10 mouse cellular contexts compared by ENCODE assay signal in the genomic region with DNA sequence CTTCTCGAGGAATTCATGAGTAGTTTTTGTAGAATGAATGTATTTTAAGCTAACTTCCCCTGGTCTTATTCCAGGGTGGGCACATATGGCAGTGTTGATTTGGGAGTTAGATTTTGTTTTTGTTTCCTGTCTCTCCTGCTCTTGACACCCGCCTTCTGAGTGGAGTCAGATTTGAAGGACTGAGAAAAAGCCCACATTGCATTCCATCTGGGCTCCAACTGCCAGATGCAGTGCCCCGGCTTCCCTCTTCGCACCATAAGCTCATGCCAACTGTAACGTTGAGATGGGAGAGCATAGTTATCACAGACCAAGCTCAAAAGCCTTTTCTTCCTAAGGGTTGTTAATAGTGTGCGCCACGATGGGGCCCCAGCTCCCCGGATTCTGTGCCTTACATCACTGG. TPM values are rescaled to one million over a fixed set of nuclear protein-coding genes. Genes with fewer than 3 reads are reported as not detected.
A peak's percentile ranks its signal among the peaks of the same experiment; 100 is the strongest.
DNase-seq lines count a peak whose midpoint lies in the region; ATAC-seq lines count a peak whose summit lies in the region.
"Had no signal": no experiment of that assay in that cellular context is flagged by ENCODE, and none has a peak within 500 bp of the region (broad histone marks: within the 10 kb centered on the region; RNA-seq: fewer than 3 reads in every experiment).

No protein-coding gene starts in this region.

- no peak overlapping the region for H3K27ac ChIP-seq in hindbrain, embryonic 11.5 days (ENCODE audit: low read depth, low read length)

- no peaks in the 10 kb centered on the region for H3K4me1 ChIP-seq in hindbrain, embryonic 11.5 days (replicated peaks; ENCODE audit: control insufficient read depth, insufficient read depth, low read length)

- H3K9ac ChIP-seq in hindbrain, embryonic 11.5 days (ENCODE audit: low read depth, low read length) = no peak overlapping the region
- H3K9ac ChIP-seq: lung, embryonic 14.5 days had no signal

- no peak overlapping the region for H3K4me3 ChIP-seq in hindbrain, embryonic 11.5 days (ENCODE audit: low read depth, low read length)

- no peaks in the 10 kb centered on the region for H3K36me3 ChIP-seq in hindbrain, embryonic 11.5 days (ENCODE audit: control insufficient read depth, insufficient read depth, low read length)

- H3K9me3 ChIP-seq in hindbrain, embryonic 11.5 days (ENCODE audit: control insufficient read depth, low read length) = no peaks in the 10 kb centered on the region

- no peaks in the 10 kb centered on the region for H3K27me3 ChIP-seq in hindbrain, embryonic 11.5 days (ENCODE audit: control insufficient read depth, insufficient read depth, low read length)

- intact Hi-C loops in left cerebral cortex, postnatal 4 days (cut with DNase I) = loop anchor here (5.0 to 10.0 kb wide), 4 partner anchors 72 to 620 kb away; no protein-coding TSS in a partner anchor

- WGBS in hindbrain, embryonic 11.5 days = 60% methylated on average over 8 of the region's 8 CpGs

- peak; percentile 87 for ATAC-seq in frontal cortex, adult (ENCODE audit: low TSS enrichment)
- no peak for ATAC-seq in hindbrain, embryonic 11.5 days (ENCODE audit: low FRiP score)
- no peak for ATAC-seq in erythroid progenitor cell, adult 5-6 weeks (replicated peaks; ENCODE audit: low FRiP score, poor library complexity, severe bottlenecking)

- H3K4me2 ChIP-seq in hindbrain, embryonic 11.5 days (replicated peaks; ENCODE audit: low read depth, low read length) = no peak overlapping the region
- H3K4me2 ChIP-seq: lung, embryonic 14.5 days had no signal

- peak; percentile 53 for DNase-seq in left cerebral cortex, adult 11 months (ENCODE audit: low spot score)
- DNase-seq in left cerebral cortex, postnatal 4 days = no peak
- peak; percentile 53 to 76 for DNase-seq in layer of hippocampus, postnatal 14 days (ENCODE audit: low spot score in 2 of 2)
- peak; percentile 79 to 90 for DNase-seq in right cerebral cortex, postnatal 10 days (ENCODE audit: low spot score in 2 of 2)
- no peak for DNase-seq in hindbrain, embryonic 11.5 days (ENCODE audit: low spot score)
- no peak for DNase-seq in adipocyte (ENCODE audit: low spot score)
- DNase-seq: thymus, adult 18-20 months had no signal

RNA-seq across cellular contexts. Expression of a gene that starts 5.9 kb away (rescaled TPM):
- total RNA-seq in left cerebral cortex, postnatal 4 days (2021) = 1 to 10 TPM; 4.2 to 5.3 TPM
- total RNA-seq in layer of hippocampus, postnatal 14 days (2021) = 1 to 10 TPM in 1 of 2 experiments, under 1 TPM in 1; 0.81 to 1.3 TPM
- 3.5 and 4.6 TPM in 2 replicates for polyA plus RNA-seq in hindbrain, embryonic 11.5 days (2014; fragmentation: Nextera tagmentation; extraction: Ambion mirVana)
- not detected in 2 replicates for total RNA-seq in erythroid progenitor cell, adult 5-6 weeks (2015; ENCODE audit: low replicate concordance)
- total RNA-seq in erythroid progenitor cell, adult 5-6 weeks (2017; ENCODE audit: low replicate concordance) = not detected in 2 replicates

Comparison
In these comparisons a context has a peak if more than half of its experiments do, and no peak if none do; other contexts are left out.
1. DNase-seq: peak in left cerebral cortex, adult 11 months (single experiment), layer of hippocampus, postnatal 14 days (2 of 2) and right cerebral cortex, postnatal 10 days (2 of 2); none in left cerebral cortex, postnatal 4 days (single experiment), hindbrain, embryonic 11.5 days (single experiment) and adipocyte (single experiment).